Mouse (Mus musculus) intestine, postnatal 0 days (tissue): Measurements from ENCODE around the gene 1700029F12Rik. TPM values are rescaled to one million over a fixed set of nuclear protein-coding genes. Genes with fewer than 3 reads are reported as not detected.

Experiments used
- ATAC-seq: fragments of 200-750 bp; cut with Nextera tagmentation; 2 replicates; pipeline ENCODE4 v1.8.0; 2017; ENCODE audit warnings: mild to moderate bottlenecking, moderate TSS enrichment, moderate library complexity
- H3K27ac ChIP-seq: fragments of 300-500 bp; sonication (generic); 2 replicates; pipeline ENCODE4 v1.5.1; 2014; ENCODE audit warnings: mild to moderate bottlenecking, low read depth, low read length, moderate library complexity
- H3K27me3 ChIP-seq: fragments of 300-500 bp; sonication (generic); replicated peaks from 2 replicates; pipeline ENCODE4 v1.6.1; 2014; ENCODE audit warnings: low read length, mixed read lengths; ENCODE audit not compliant: control insufficient read depth, insufficient read depth
- H3K36me3 ChIP-seq: fragments of 300-500 bp; sonication (generic); 2 replicates; pipeline ENCODE4 v1.6.1; 2014; ENCODE audit warnings: mild to moderate bottlenecking, moderate library complexity; ENCODE audit not compliant: control insufficient read depth, insufficient read depth
- H3K4me1 ChIP-seq: fragments of 300-500 bp; sonication (generic); replicated peaks from 2 replicates; pipeline ENCODE4 v1.6.1; 2014; ENCODE audit warnings: antibody characterized with exemption, low read length, mixed read lengths; ENCODE audit not compliant: control insufficient read depth, insufficient read depth
- H3K4me2 ChIP-seq: fragments of 300-500 bp; sonication (generic); replicated peaks from 2 replicates; pipeline ENCODE4 v1.6.1; 2014; ENCODE audit warnings: low read depth, mild to moderate bottlenecking, moderate library complexity
- H3K4me3 ChIP-seq: fragments of 300-500 bp; sonication (generic); 2 replicates; pipeline ENCODE4 v1.5.1; 2014; ENCODE audit warnings: low read depth, low read length
- H3K9ac ChIP-seq: fragments of 300-500 bp; sonication (generic); 2 replicates; pipeline ENCODE4 v1.6.1; 2014; ENCODE audit warnings: mild to moderate bottlenecking, low read depth, low read length
- H3K9me3 ChIP-seq: fragments of 300-500 bp; sonication (generic); 2 replicates; pipeline ENCODE4 v1.6.1; 2016; ENCODE audit warnings: mixed run types; ENCODE audit not compliant: control insufficient read depth
- CTCF ChIP-seq: sonication (generic); IDR thresholded peaks from 2 replicates; pipeline ENCODE4 v1.5.1; 2016; ENCODE audit warnings: low read depth, mild to moderate bottlenecking, control low read depth, antibody characterized with exemption, moderate library complexity
- whole genome bisulfite sequencing: fragments of 180-500 bp; shearing (Covaris S2); extraction: QIAGEN DNeasy Blood & Tissue Kit; methylation state at CpG from one replicate; pipeline ENCODE4 v1.1.7; 2014; 5-methylcytosine and 5-hydroxymethylcytosine counted together
- polyA plus RNA-seq: library from polyadenylated mRNA; unstranded; fragments of >200 nt; fragmentation: Nextera tagmentation; extraction: Ambion mirVana; gene quantifications from 2 replicates; pipeline ENCODE4 v1.2.1, GENCODE M21; 2015

1700029F12Rik gene
- polyA plus RNA-seq = not detected in 2 replicates

GRCm38 (mm10) chr13:97034262-97034661, at the start of gene 1700029F12Rik:
Gene 1700029F12Rik, minus strand, starts transcription at chr13:97034362.
- no peak for ATAC-seq
- no peak for TF ChIP-seq CTCF
- no peak within 1 kb of the TSS for H3K4me2 ChIP-seq
- H3K27ac ChIP-seq = no peak within 1 kb of the TSS
- H3K9me3 ChIP-seq = no peaks in the 10 kb centered on the region
- WGBS = 79% methylated on average over 2 of the region's 2 CpGs
- H3K27me3 ChIP-seq = no peaks in the 10 kb centered on the region
- H3K36me3 ChIP-seq = no peaks in the 10 kb centered on the region
- no peak within 1 kb of the TSS for H3K4me3 ChIP-seq
- H3K9ac ChIP-seq = no peak within 1 kb of the TSS
- no peaks in the 10 kb centered on the region for H3K4me1 ChIP-seq

- Histone ChIP-seq H3K4me3 (no peak overlapping the region), H3K4me1 (no peaks in the 10 kb centered on the region), H3K36me3 (no peaks in the 10 kb centered on the region), H3K27me3 (no peaks in the 10 kb centered on the region), H3K4me2 (no peak overlapping the region), H3K9me3 (no peaks in the 10 kb centered on the region), H3K27ac (no peak overlapping the region), H3K9ac (no peak overlapping the region)
- TF ChIP-seq CTCF = no peak
- 76% methylated on average over 7 of the region's 7 CpGs for WGBS
- ATAC-seq = no peak
These were observed 48.3 kb upstream of the 1700029F12Rik start for GRCm38 (mm10) chr13:97082432-97082831.

- H3K36me3 ChIP-seq = no peaks in the 10 kb centered on the region
- H3K9ac ChIP-seq = no peak overlapping the region
- TF ChIP-seq CTCF = no peak
- WGBS = 86% methylated on average over 3 of the region's 3 CpGs
- H3K4me3 ChIP-seq = no peak overlapping the region
- no peak overlapping the region for H3K27ac ChIP-seq
- no peaks in the 10 kb centered on the region for H3K9me3 ChIP-seq
- no peak overlapping the region for H3K4me2 ChIP-seq
- H3K4me1 ChIP-seq = no peaks in the 10 kb centered on the region
- no peaks in the 10 kb centered on the region for H3K27me3 ChIP-seq
- no peak for ATAC-seq
These were observed 46.5 kb upstream of the 1700029F12Rik start for GRCm38 (mm10) chr13:97080615-97081014.

- Histone ChIP-seq H3K27me3 (no peaks in the 10 kb centered on the region), H3K36me3 (no peaks in the 10 kb centered on the region), H3K9ac (no peak overlapping the region), H3K4me1 (no peaks in the 10 kb centered on the region), H3K4me3 (no peak overlapping the region), H3K27ac (no peak overlapping the region), H3K9me3 (no peaks in the 10 kb centered on the region), H3K4me2 (no peak overlapping the region)
- no peak for TF ChIP-seq CTCF
- 73% methylated on average over 2 of the region's 2 CpGs for WGBS
- ATAC-seq = no peak
These were observed 46.0 kb upstream of the 1700029F12Rik start for GRCm38 (mm10) chr13:97080201-97080600.

GRCm38 (mm10) chr13:97077556-97077955, 43.4 kb upstream of the 1700029F12Rik start:
- WGBS = 91% methylated on average over 2 of the region's 2 CpGs
- Histone ChIP-seq H3K9ac (no peak overlapping the region), H3K4me3 (no peak overlapping the region), H3K36me3 (no peaks in the 10 kb centered on the region), H3K27ac (no peak overlapping the region), H3K27me3 (peaks cover 7% of the 10 kb centered on the region; the same call in 1 of the 2 replicates), H3K4me1 (no peaks in the 10 kb centered on the region), H3K4me2 (no peak overlapping the region), H3K9me3 (no peaks in the 10 kb centered on the region)
- TF ChIP-seq CTCF = no peak
- no peak for ATAC-seq

- 59% methylated on average over 1 of the region's 1 CpGs for WGBS
- no peaks in the 10 kb centered on the region for H3K4me1 ChIP-seq
- H3K9ac ChIP-seq = no peak overlapping the region
- no peak overlapping the region for H3K4me2 ChIP-seq
- H3K27ac ChIP-seq = no peak overlapping the region
- no peaks in the 10 kb centered on the region for H3K9me3 ChIP-seq
- no peak overlapping the region for H3K4me3 ChIP-seq
- peaks cover 20% of the 10 kb centered on the region for H3K27me3 ChIP-seq
- no peak for TF ChIP-seq CTCF
- H3K36me3 ChIP-seq = no peaks in the 10 kb centered on the region
- no peak for ATAC-seq
These were observed 39.3 kb upstream of the 1700029F12Rik start for GRCm38 (mm10) chr13:97073497-97073896.
